Mouse (Mus musculus): ENCODE data around the gene 0610009B22Rik.

The 0610009B22Rik gene

DNA sequence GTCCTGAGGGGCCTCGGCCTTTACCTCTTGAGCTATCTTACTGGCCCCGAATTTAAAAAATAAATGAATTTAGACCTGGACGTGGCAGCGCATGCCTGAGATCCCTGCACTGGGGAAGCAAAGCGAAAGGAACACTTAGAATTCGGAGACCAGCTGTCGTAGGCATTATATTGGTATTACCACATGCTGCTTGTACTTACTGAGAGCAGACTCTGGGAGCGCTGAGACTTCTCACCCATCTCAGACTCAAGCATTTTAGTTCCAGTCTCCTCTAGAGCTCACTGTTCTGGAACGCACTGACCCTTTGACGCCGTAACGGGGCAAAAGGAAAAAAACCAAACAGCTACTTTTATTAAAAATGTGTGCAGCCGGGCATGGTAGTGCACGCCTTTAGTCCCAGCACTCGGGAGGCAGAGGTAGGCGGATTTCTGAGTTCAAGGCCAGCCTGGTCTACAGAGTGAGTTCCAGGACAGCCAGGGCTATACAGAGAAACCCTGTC is 26.8 kb downstream of the 0610009B22Rik start:
- DNase-seq (ENCODE audit: low read depth, low spot score): no peak

DNA sequence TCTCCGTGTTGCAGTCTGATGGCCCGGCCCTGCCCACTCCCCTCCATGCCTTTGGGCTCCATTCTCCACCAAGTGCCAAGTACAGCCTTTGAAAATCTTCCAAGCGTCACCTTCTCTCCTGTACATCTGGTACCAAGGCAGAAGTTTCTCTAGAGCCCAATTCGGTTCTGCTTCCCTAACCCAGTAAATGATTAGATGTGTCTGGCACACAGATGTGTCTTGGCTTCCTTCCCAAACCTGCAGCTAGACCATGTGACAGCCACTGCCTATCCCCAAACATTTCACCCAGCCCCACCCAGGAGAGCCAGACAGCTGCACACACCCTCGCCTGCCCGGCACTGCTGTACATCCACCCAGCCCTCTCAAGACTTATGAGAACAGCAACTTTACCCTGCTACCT is 30.0 kb downstream of the 0610009B22Rik start:
- no peak for DNase-seq (ENCODE audit: low read depth, low spot score)

DNA sequence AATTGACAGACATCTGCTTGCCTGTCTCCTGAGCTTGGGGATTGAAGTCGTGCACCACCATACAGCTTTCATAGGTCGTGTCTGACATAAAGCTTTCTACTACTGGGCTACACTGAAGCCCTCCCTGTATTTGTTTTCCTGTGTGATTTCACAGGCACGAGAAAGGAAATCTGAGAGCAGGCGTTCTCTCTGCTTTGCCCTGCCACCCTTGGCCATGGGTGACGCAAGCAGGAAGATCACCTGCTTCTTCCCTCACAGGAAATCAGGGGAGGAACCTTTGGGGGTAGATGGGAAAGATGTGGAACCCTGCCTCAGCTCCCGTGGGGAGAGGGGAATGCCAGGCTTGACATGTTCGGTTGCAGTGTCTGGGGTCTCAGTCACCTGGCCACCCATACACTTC is 30.4 kb downstream of the 0610009B22Rik start:
- no peak for DNase-seq (ENCODE audit: low read depth, low spot score)

DNA sequence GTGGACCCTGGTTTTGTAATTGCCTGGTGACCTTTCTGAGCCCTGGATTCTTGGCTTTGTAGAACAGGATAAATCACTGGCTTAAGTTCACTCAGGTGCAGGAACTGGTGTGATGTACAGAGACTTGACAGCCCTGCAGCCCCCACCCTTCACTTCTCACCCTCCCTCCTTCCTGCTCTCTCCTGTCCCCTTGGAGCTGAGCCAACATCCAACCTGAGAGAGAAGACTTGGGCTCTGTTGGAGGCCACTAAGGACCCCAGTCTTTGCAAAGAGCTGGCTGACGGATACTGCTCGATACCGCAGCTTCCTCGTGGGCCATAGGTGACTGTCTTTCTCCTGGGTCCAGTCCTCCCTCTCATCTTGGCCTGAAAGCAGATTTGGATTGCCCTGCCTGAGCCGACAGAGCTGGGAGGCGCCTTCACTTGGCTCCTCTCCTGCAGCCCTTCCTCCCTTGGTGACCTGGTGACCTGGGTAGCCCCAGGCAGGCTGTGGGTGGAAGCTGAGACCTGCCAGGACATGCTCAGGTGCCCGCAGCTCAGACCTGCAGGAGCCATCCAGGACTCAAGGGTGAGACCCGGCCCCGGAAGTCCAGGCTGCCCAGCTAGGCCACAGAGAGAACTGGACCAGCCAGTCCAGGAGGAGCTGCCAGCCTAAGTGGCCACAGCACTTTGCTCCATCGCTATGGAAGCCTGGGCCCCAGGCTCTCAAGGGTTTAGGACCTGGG is 31.7 kb downstream of the 0610009B22Rik start:
- no peak for DNase-seq (ENCODE audit: low read depth, low spot score)

DNA sequence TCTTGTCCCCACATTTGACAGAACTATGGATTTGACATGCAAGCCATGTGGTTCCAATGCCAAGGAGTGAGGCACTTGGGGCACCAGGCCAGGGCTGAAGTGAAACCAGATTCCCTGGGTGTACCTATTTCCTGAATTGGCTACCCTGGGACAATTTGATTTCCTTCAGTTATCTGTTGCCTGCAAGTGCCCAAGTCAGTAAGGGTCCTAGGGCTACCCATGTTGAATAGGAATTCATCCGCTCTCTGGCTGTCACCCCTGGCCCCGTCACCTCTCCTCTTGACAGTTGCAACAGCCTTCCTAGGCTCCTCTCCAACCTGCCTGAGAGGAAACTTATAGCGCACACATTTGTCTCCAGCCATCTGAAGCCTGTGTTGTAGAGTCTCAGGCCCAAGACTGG is 33.8 kb downstream of the 0610009B22Rik start:
- no peak for DNase-seq (ENCODE audit: low read depth, low spot score)

DNA sequence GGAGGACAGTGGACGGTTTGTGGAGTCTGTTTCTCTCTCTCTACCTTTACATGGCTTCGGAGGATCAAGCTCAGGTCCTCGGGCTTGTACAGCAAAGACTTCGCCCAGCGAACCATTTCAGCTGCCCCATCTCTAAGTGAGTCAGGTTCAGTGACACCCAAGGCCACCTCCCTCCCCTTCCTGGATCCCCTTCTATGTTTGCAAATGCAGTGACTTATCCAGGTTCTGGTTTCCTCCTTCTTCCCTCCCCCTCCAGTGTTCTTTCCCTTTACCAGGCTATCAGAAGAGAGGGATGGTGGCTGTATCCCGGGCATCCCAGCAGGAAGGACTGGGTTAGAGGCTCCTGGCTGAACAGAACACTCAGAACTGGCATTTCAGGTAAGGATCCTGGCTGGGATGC is 34.9 kb downstream of the 0610009B22Rik start:
- no peak for DNase-seq (ENCODE audit: low read depth, low spot score)

DNA sequence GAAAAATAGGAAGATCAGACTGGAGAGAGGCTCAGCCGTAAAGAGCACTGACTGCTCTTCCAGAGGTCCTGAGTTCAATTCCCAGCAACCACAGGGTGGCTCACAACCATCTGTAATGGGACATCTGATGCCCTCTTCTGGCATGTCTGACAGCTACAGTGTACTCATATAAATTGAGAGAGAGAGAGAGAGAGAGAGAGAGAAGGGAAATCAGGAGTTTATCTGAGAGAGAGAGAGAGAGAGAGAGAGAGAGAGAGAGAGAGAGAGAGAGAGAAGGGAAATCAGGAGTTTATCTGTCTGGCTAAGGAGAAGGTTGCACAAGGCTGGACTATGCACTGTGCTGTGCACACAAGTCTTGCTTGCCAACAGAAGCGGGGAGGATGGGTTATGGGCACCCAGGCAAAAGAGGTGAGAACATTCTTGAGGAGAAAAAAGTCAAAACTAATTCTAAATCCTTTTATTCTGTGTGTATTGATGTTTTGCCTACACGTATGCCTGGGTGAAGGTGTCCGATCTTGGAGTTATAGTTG is 35.7 kb downstream of the 0610009B22Rik start:
- DNase-seq (ENCODE audit: low read depth, low spot score): no peak

DNA sequence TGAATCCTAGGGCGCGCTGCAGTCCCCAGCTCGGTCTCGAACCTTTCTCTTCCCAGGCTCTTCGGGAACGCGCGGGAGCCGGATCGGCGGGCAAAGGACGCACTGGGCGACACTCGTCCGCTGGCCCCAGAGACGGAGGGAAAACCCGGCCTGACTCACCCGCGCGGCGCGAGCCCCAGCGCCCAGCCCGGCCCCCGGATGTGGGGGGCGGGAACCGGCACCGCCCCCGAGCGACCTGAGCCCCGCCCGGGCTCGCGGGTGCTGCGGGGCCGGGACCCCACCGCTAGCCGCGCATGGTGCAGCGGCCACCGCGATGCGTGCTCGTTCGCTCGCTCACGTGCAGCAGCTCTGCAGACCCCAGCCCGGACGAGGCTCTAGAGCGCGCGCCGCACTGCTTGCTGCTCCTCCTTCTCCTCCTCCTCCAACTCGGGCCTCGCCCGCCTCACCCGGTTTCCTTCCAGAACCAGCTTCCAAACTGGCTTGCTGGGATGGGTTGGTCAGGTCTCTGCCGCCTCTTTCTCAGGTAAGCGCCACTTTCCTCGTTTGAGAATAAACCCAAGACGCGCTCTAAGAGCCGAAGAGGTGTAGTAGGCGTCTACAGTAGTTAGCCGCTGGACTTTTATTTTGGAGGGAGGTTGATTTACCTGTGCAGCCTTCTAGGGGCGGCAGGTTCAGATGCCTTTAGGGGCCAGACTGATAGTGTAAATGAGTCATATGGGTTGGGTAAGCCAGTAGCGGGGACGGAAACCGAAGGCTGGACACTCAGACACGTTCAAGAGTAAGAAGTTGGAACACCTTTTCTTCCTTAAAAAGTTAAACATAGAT is 37.8 kb downstream of the 0610009B22Rik start, which contains the start of the genes N4bp3 and D930048N14Rik:
TSS of gene N4bp3 (minus strand) at position 152 of the 825 bp plus-strand sequence.
TSS of gene D930048N14Rik (plus strand) at position 264 of the 825 bp plus-strand sequence.
- no peak for DNase-seq (ENCODE audit: low read depth, low spot score)

DNA sequence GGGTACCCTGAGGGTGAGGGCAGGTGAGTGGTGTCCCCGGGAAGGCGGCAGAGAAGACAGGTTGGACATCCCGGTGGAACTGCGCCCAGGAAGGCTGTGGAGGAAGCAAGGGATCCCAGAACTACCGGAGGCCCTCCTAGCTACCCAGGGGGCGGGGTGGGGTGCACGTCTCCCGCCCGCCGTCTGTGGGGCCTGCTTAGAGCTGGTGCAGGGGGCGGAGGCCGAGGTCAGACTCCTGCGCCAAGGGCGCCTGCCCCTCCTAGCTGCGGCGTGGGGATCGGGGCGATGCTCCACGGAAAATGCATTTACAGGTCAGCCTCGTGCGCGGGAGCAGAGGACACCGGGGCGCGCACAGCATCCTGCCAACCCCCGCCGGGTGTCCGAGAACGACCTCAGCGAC is 38.4 kb downstream of the 0610009B22Rik start:
- DNase-seq (ENCODE audit: low read depth, low spot score): no peak

DNA sequence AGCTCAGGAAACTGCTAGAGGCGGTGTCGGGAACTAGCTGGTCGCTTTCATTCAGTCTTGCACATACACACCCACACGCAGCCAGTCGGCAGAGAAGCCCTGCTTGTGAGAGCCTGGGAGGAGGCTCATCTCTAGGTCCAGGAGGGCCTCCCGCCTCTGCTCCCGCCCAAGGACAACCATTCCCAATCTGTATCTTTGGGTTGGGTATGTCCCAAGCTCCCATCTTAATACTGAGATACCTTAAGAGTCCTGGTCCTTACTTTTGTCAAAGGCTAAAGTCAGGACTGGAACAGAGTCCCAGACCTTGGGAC is 38.8 kb downstream of the 0610009B22Rik start:
- no peak for DNase-seq (ENCODE audit: low read depth, low spot score)

DNA sequence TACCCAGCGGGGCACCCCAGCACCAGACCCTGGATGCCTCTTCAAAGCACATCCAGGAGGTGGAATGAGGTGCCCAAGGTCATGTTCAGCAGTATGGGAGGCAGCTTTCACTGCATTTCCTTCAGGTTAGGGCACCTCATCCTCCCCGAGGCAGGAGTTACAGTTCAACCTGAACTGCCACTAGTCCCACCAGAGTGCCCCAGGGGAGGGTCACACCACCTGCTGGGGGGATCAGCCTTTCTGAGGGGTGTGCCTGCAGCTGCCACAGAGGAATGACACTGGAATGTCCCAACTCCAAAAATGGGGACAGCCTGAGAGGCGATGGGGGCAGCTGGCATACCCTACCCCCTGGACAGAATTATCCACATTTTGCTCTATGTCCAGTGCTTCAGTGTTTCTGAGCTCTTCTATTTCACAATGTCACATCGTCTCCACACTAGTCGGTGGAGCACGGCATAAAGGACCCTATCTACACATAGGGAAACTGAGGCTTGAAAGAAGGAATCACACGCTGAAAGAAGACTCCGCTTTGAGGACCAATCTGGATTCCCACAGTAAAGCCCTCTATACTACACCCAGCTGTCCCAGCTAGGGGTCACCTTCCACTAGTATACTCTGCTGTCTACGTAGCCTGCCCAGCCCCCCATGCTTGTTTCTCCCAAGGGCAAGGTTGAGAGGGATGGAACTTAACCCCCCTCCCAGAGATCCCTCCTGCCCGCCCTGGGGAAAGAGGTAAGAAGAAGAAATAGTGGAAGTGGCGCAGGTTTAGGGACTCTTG is 39.4 kb downstream of the 0610009B22Rik start:
- DNase-seq (ENCODE audit: low read depth, low spot score): no peak

DNA sequence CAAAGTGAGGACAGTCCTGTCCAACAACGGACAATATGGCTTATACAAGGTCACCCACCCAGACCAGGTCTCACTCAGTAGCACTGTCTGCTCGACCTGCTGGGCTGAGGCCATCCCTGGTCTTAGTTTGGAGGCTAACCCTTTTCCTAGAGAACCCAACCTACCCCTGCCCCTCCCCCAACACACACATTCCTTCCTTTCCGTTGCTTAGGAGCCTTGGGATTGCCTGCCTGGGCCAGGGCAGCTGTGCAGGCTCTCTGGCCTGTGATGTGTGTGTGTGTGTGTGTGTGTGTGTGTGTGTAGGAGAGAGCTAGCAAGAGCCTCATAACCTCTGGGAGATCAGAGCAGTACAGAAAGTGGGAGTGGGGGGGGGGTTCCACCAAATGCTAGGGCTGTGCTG is 40.1 kb downstream of the 0610009B22Rik start:
- DNase-seq (ENCODE audit: low read depth, low spot score): no peak

DNA sequence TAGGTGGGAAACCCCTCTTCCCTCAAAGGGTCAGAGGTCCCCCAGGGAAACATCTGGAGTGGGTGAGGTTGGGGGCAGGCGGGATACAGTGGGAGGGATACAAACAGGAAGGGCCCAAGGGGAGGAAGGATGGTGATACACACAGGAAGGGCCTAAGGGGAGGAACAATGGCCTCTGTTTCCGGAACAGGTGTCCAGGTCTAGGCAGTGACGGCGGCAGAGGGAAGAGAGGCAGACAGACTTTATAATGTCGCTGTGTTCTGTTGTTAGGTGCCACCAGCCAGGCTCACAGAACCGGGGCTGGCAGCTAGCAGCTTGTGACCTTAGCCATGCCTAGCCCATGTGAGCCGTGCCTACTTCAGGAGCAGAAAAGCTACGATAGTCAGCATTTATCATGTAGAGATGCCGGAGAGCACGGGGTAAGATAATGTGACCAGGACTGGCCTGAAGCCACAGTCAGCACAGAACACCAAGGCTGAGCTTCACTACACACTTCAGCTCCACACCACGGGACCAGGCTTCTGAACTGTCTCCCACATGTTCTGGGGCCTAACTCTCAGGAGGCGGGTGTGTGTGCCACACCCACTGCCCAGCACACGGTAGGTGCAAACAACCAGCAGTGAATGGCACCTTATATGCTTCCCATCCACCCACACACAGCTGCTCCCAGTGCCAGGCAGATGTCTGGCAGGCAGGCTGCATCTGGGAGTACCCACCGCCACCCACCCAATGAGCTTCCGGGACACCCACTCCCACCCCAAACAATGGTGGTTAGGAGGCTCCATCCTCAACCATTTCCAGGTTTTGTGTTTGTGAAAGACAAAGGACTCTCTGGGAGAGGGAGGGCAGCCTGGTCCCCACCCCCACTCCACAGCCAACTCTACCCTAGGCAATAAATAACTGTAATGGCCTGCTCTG is 41.7 kb downstream of the 0610009B22Rik start:
- DNase-seq (ENCODE audit: low read depth, low spot score): no peak

DNA sequence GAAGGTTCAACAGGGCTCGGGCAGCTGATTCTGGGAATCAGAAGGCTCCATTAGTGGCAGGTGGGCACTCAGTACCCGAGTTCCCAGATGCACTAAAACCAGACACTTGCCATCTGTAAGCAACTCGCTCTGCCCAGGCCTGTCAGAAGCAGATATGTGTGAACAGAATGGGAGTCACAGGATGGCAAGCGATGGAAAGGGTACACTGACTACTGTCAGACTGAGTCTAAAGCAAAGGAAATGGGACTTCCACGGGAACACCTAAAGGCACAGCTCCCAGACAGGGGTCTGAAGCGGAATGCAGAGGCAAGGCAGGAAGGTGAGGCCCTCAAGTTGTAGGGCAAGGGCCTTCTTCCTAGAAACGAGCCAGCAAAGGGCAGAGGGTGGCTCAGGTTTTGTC is 42.4 kb downstream of the 0610009B22Rik start:
- no peak for DNase-seq (ENCODE audit: low read depth, low spot score)

DNA sequence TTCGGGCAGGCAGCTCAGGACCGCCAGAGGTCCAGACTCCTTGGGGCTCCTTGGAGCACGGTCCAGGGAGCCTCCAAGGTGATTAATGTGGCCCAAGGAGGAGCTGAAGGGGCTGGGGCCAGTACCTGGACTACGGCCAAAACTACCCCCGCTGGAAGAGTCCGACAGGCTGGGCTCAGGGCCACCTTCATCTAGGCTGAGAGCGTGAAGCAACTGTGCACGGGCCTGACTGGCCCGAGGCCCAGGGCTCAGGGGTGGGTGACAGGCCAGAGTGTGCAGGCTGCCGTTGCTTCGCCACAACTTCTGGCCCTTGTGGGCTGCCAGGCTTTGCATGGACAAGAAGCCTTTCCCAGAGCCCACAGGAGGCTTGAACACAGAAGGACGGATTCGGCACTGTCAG is 43.4 kb downstream of the 0610009B22Rik start:
- no peak for DNase-seq (ENCODE audit: low read depth, low spot score)

DNA sequence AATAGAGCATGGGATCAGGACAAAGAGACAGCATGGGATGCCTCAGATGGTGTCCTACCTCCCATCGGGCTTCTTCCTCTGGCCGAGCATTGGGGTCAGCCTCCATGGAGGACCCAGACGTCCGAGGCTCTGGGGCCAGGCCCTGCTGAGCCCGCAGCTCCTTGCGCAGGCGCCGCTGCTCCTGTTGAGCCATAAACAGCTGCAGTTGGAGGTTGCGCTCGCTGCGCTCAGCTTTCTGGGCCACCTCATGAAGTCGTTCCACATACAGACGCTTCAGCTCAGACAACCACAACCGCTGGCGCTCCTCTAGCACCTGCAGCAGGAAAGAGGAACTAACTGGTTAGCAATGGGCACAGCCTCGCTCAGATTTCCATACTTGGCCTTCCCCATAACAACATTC is 44.5 kb downstream of the 0610009B22Rik start:
- DNase-seq (ENCODE audit: low read depth, low spot score): no peak

DNA sequence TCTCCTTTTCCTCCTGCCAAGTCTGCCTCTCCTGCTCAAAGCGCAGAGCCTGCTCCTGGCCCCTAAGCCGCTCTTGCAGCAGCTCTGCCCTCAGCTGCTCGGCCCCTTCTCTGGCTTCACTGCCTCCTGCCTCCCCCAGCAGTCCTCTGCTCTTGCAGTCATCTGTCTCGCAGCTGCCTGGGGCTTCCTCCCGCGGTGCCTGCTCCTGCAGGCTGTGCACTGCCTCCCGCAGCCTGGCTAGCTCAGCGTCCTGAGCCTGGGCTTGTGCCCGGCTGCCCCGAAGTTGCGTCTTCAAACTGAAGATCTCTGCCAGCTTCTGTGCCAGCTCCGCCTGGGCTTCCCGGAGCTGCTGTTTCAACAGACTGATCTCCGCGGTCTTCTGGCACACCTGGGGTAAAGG is 44.9 kb downstream of the 0610009B22Rik start:
- no peak for DNase-seq (ENCODE audit: low read depth, low spot score)

DNA sequence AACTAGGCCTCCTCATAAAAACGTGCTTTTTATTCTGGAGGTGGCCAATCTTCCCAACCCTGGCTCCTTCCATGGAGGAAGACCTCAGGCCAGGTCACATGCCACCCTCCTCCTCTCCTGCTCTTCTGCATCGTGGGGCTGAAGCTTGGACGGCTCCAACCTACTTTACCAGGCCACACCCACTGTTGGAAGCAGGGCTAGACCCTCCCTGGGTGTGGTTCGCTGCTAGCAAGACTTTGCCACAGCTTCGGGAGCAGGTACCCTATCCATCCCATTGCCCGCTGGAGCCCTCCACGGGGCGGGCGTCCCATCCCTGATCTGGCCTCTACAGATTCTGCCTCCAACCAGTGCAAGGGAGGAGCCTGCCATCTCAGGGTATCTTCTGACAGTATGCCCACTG is 45.5 kb downstream of the 0610009B22Rik start:
- no peak for DNase-seq (ENCODE audit: low read depth, low spot score)

DNA sequence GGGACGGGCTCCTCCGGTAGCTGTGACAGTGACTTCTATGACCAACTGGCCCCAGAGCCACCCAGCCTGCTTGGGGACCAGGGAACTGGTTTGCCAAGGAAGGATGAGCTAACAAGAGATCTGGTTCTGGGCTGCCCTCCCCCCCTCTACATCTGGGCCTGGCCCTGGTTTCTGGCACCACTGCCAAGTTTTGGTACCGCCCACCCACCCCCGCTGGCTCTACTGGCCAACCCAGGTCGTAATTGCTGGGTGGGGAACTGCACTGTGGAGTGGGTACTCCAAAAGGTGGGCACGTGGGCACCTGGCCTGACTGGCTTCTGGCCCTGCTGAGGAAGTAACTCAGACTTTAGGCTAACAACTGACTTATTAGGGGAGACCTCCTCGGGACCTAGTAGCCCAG is 47.9 kb downstream of the 0610009B22Rik start:
- DNase-seq (ENCODE audit: low read depth, low spot score): no peak

DNA sequence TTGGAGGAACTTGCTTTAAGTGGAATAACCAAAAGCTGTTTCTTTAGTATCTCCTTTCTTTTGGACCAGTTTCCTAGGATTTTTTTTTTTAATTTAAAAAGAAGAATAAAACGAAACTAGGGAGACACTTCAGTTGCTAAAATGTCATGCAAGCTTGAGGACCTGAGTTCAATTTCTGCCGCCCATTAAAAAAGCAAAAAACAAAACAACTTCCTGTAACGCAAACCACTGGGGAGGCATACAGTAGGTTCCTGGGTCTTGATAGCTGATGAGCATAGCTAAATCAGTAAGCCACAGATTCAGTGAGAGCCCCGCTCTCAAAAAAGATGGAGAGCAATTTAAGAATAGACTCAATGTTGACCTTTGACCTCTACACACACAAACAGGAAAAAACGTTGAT is 50.2 kb downstream of the 0610009B22Rik start:
- no peak for DNase-seq (ENCODE audit: low read depth, low spot score)

DNA sequence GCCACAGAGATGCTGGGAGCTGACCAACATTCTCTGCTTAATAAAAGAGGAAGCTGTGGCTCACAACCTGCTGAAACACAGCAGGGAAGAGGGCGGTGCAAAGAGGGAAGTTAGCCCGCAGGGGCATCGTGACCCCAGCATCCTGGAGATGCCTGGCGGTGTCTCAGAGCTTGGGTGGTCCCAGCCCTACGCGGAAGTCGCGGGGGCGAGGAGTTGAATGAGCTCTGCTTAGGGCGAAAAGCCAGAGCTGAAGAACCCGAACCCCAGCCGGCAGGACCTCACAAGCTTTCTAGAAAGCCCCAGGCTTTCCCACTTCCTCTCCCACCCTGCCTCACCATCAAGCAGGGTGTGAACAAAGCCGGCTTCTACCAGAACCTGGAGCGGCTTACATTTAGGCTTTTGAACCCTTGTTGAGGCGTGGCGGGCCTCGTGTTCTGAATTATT is 50.7 kb downstream of the 0610009B22Rik start:
- no peak for DNase-seq (ENCODE audit: low read depth, low spot score)
